Mouse (Mus musculus) lung, embryonic 14.5 days (tissue): Measurements from ENCODE around the gene Ston1. TPM values are rescaled to one million over a fixed set of nuclear protein-coding genes. Genes with fewer than 3 reads are reported as not detected.

Experiments used
- ATAC-seq: fragments of 200-750 bp; cut with Nextera tagmentation; 2 replicates; pipeline ENCODE4 v1.8.0; 2017; ENCODE audit warnings: mild to moderate bottlenecking, moderate TSS enrichment, moderate library complexity; ENCODE audit not compliant: insufficient read depth
- DNase-seq: peaks from one replicate; pipeline ENCODE4 v3.0.0-alpha.2; 2015
- H3K27ac ChIP-seq: fragments of 300-500 bp; sonication (generic); 2 replicates; pipeline ENCODE4 v1.5.1; 2014; ENCODE audit warnings: low read depth, mild to moderate bottlenecking, moderate library complexity
- H3K27me3 ChIP-seq: fragments of 300-500 bp; sonication (generic); 2 replicates; pipeline ENCODE4 v1.6.1; 2014; ENCODE audit warnings: low read length, control low read depth; ENCODE audit not compliant: insufficient read depth
- H3K36me3 ChIP-seq: fragments of 300-500 bp; sonication (generic); 2 replicates; pipeline ENCODE4 v1.6.1; 2014; ENCODE audit warnings: control low read depth; ENCODE audit not compliant: insufficient read depth
- H3K4me1 ChIP-seq: fragments of 300-500 bp; sonication (generic); 2 replicates; pipeline ENCODE4 v1.6.1; 2014; ENCODE audit warnings: antibody characterized with exemption, control low read depth; ENCODE audit not compliant: insufficient read depth
- H3K4me2 ChIP-seq: fragments of 300-500 bp; sonication (generic); 2 replicates; pipeline ENCODE4 v1.6.1; 2014; ENCODE audit warnings: mild to moderate bottlenecking
- H3K4me3 ChIP-seq: fragments of 300-500 bp; sonication (generic); 2 replicates; pipeline ENCODE4 v1.5.1; 2014; ENCODE audit warnings: low read depth, low read length
- H3K9ac ChIP-seq: fragments of 300-500 bp; sonication (generic); 2 replicates; pipeline ENCODE4 v1.6.1; 2014
- H3K9me3 ChIP-seq: fragments of 300-500 bp; sonication (generic); 2 replicates; pipeline ENCODE4 v1.6.1; 2016; ENCODE audit warnings: low read depth, low read length, control low read depth
- CTCF ChIP-seq: IDR thresholded peaks from 2 replicates; pipeline ENCODE4 v1.5.1; 2016; ENCODE audit warnings: antibody characterized with exemption, low read depth
- WGBS: fragments of 180-500 bp; shearing (Covaris S2); extraction: QIAGEN DNeasy Blood & Tissue Kit; methylation state at CpG from one replicate; pipeline ENCODE4 v1.1.7; 2014; 5-methylcytosine and 5-hydroxymethylcytosine counted together
- polyA plus RNA-seq: library from polyadenylated mRNA; unstranded; fragments of >200 nt; fragmentation: Nextera tagmentation; extraction: Ambion mirVana; gene quantifications from 2 replicates; pipeline ENCODE4 v1.2.1, GENCODE M21; 2014

Ston1 gene
- polyA plus RNA-seq, 1 experiment from 2014 or later = 11.7 TPM

GRCm38 (mm10) chr17:88614234-88614633 is 16.8 kb downstream of the Ston1 start:
- ATAC-seq (no peak), DNase-seq (peak; percentile 40)
- whole genome bisulfite sequencing = 43% methylated on average over 3 of the region's 3 CpGs

GRCm38 (mm10) chr17:88614733-88615132 is 17.2 kb downstream of the Ston1 start:
- DNase-seq = no peak
- 91% methylated on average over 1 of the region's 1 CpGs for WGBS
- Histone ChIP-seq H3K27me3 (no peaks in the 10 kb centered on the region), H3K27ac (no peak overlapping the region), H3K4me3 (no peak overlapping the region), H3K36me3 (0 out of 2 replicates have a peak, but pooled peaks cover 3% of the 10 kb centered on the region), H3K4me2 (no peak overlapping the region), H3K9ac (no peak overlapping the region), H3K4me1 (no peaks in the 10 kb centered on the region), H3K9me3 (no peaks in the 10 kb centered on the region)
- no peak for ATAC-seq
- TF ChIP-seq CTCF = no peak

More at GRCm38 (mm10) chr17:88614234-88614633, 16.8 kb downstream of the Ston1 start:
- H3K4me3 ChIP-seq = no peak overlapping the region
- H3K27ac ChIP-seq = no peak overlapping the region
- no peak for TF ChIP-seq CTCF
- H3K4me1 ChIP-seq = no peaks in the 10 kb centered on the region
- no peak overlapping the region for H3K4me2 ChIP-seq
- H3K9ac ChIP-seq = no peak overlapping the region
- H3K27me3 ChIP-seq = no peaks in the 10 kb centered on the region
- H3K9me3 ChIP-seq = no peaks in the 10 kb centered on the region
- H3K36me3 ChIP-seq = 0 out of 2 replicates have a peak, but pooled peaks cover 3% of the 10 kb centered on the region

GRCm38 (mm10) chr17:88615492-88616155 is 18.1 kb downstream of the Ston1 start:
- DNase-seq (peak; percentile 35), ATAC-seq (0 out of 2 replicates have a peak, but pooled peaks have one; percentile 21)
- no peaks in the 10 kb centered on the region for H3K36me3 ChIP-seq
- no peak overlapping the region for H3K27ac ChIP-seq
- TF ChIP-seq CTCF = no peak
- no peak overlapping the region for H3K4me3 ChIP-seq
- H3K27me3 ChIP-seq = no peaks in the 10 kb centered on the region
- no peak overlapping the region for H3K9ac ChIP-seq
- no peak overlapping the region for H3K4me2 ChIP-seq
- no peaks in the 10 kb centered on the region for H3K9me3 ChIP-seq
- 73% methylated on average over 1 of the region's 1 CpGs for WGBS
- no peaks in the 10 kb centered on the region for H3K4me1 ChIP-seq

- H3K4me1 ChIP-seq = peaks cover 10% of the 10 kb centered on the region
- H3K9ac ChIP-seq = no peak overlapping the region
- H3K4me2 ChIP-seq = no peak overlapping the region
- DNase-seq = no peak
- H3K9me3 ChIP-seq = no peaks in the 10 kb centered on the region
- H3K27me3 ChIP-seq = no peaks in the 10 kb centered on the region
- WGBS = 83% methylated on average over 4 of the region's 4 CpGs
- H3K27ac ChIP-seq = no peak overlapping the region
- ATAC-seq = no peak
- no peak for TF ChIP-seq CTCF
- 0 out of 2 replicates have a peak, but pooled peaks cover 8% of the 10 kb centered on the region for H3K36me3 ChIP-seq
- no peak overlapping the region for H3K4me3 ChIP-seq
These were observed 23.5 kb downstream of the Ston1 start for GRCm38 (mm10) chr17:88620935-88621334.

GRCm38 (mm10) chr17:88621374-88621773 is 23.9 kb downstream of the Ston1 start:
- H3K4me1 ChIP-seq = peaks cover 15% of the 10 kb centered on the region
- H3K27me3 ChIP-seq = no peaks in the 10 kb centered on the region
- 0 out of 2 replicates have a peak, but pooled peaks cover 8% of the 10 kb centered on the region for H3K36me3 ChIP-seq
- H3K4me3 ChIP-seq = no peak overlapping the region
- 89% methylated on average over 3 of the region's 3 CpGs for WGBS
- no peak overlapping the region for H3K4me2 ChIP-seq
- no peak overlapping the region for H3K9ac ChIP-seq
- DNase-seq = no peak
- H3K27ac ChIP-seq = no peak overlapping the region
- ATAC-seq = no peak
- TF ChIP-seq CTCF = no peak
- no peaks in the 10 kb centered on the region for H3K9me3 ChIP-seq

GRCm38 (mm10) chr17:88622711-88623110 is 25.2 kb downstream of the Ston1 start:
- peaks cover 28% of the 10 kb centered on the region for H3K4me1 ChIP-seq
- no peak overlapping the region for H3K4me2 ChIP-seq
- no peak for DNase-seq
- 0 out of 2 replicates have a peak, but pooled peaks cover 8% of the 10 kb centered on the region for H3K36me3 ChIP-seq
- no peak overlapping the region for H3K9ac ChIP-seq
- H3K27me3 ChIP-seq = no peaks in the 10 kb centered on the region
- no peaks in the 10 kb centered on the region for H3K9me3 ChIP-seq
- no peak for TF ChIP-seq CTCF
- H3K27ac ChIP-seq = no peak overlapping the region
- H3K4me3 ChIP-seq = no peak overlapping the region
- ATAC-seq = no peak
- 84% methylated on average over 1 of the region's 1 CpGs for WGBS

GRCm38 (mm10) chr17:88624386-88624785 is 26.9 kb downstream of the Ston1 start:
- Histone ChIP-seq H3K4me2 (no peak overlapping the region), H3K4me1 (peaks cover 33% of the 10 kb centered on the region), H3K4me3 (no peak overlapping the region), H3K9me3 (no peaks in the 10 kb centered on the region), H3K9ac (no peak overlapping the region), H3K36me3 (0 out of 2 replicates have a peak, but pooled peaks cover 8% of the 10 kb centered on the region), H3K27me3 (no peaks in the 10 kb centered on the region), H3K27ac (no peak overlapping the region)
- no peak for ATAC-seq
- DNase-seq = no peak
- TF ChIP-seq CTCF = no peak
- 85% methylated on average over 4 of the region's 4 CpGs for WGBS
